ENCODE assay signal across 7 mouse cellular contexts in genomic region chr6:32586821-32587135, GRCm38 (mm10). TPM values are rescaled to one million over a fixed set of nuclear protein-coding genes. Genes with fewer than 3 reads are reported as not detected.
DNase-seq lines count a peak whose midpoint lies in the region; ATAC-seq lines count a peak whose summit lies in the region.

No protein-coding gene starts in this region.

- H3K9ac ChIP-seq in lung, embryonic 16.5 days (ENCODE audit: low read length) = peak overlapping the region; percentile 76
- H3K9ac ChIP-seq in forebrain, embryonic 11.5 days (ENCODE audit: low read length) = peak overlapping the region; percentile 73; the same call in 1 of the 2 replicates
- H3K9ac ChIP-seq in liver, embryonic 11.5 days (ENCODE audit: low read depth, low read length) = no peak overlapping the region
- H3K9ac ChIP-seq in stomach, embryonic 16.5 days (ENCODE audit: low read length) = peak overlapping the region; percentile 81; the same call in 1 of the 2 replicates

- DNase-seq in lung, postnatal 14 days = no peak
- DNase-seq in forebrain, embryonic 11.5 days (ENCODE audit: low spot score) = no peak
- DNase-seq in liver, embryonic 11.5 days (ENCODE audit: low spot score) = no peak
- DNase-seq in natural killer cell, adult 2 months (ENCODE audit: low spot score in 2 of 2) = no peak
- DNase-seq in right cerebral cortex, adult 18-20 months = no peak

- H3K27me3 ChIP-seq in lung, embryonic 16.5 days (ENCODE audit: control insufficient read depth, insufficient read depth, low read depth, low read length) = peaks cover 59% of the 10 kb centered on the region
- H3K27me3 ChIP-seq in forebrain, embryonic 11.5 days (ENCODE audit: control insufficient read depth, insufficient read depth, low read length) = peaks cover 32% of the 10 kb centered on the region
- H3K27me3 ChIP-seq in liver, embryonic 11.5 days (replicated peaks; ENCODE audit: control insufficient read depth, insufficient read depth, low read length) = peaks cover 79% of the 10 kb centered on the region
- peaks cover 72% of the 10 kb centered on the region for H3K27me3 ChIP-seq in stomach, embryonic 16.5 days (ENCODE audit: control insufficient read depth, insufficient read depth, low read length)

- no peak overlapping the region for H3K27ac ChIP-seq in lung, embryonic 16.5 days (ENCODE audit: low read length)
- H3K27ac ChIP-seq in forebrain, embryonic 11.5 days (ENCODE audit: low read depth, low read length) = no peak overlapping the region
- no peak overlapping the region for H3K27ac ChIP-seq in liver, embryonic 11.5 days (ENCODE audit: low read depth, low read length)
- no peak overlapping the region for H3K27ac ChIP-seq in stomach, embryonic 16.5 days (ENCODE audit: low read length)

- peak overlapping the region; percentile 72 for H3K4me3 ChIP-seq in lung, embryonic 16.5 days (ENCODE audit: low read length)
- peak overlapping the region; percentile 72 for H3K4me3 ChIP-seq in forebrain, embryonic 11.5 days (ENCODE audit: low read depth, low read length)
- peak overlapping the region; percentile 70 for H3K4me3 ChIP-seq in liver, embryonic 11.5 days (ENCODE audit: low read depth, low read length)
- H3K4me3 ChIP-seq in stomach, embryonic 16.5 days (replicated peaks; ENCODE audit: low read length) = peak overlapping the region; percentile 66

- ATAC-seq in lung, embryonic 16.5 days (ENCODE audit: low read depth) = no peak
- ATAC-seq in forebrain, embryonic 11.5 days (replicated peaks; ENCODE audit: low FRiP score) = no peak
- ATAC-seq in liver, embryonic 11.5 days (replicated peaks; ENCODE audit: low FRiP score) = no peak
- ATAC-seq in stomach, embryonic 16.5 days (ENCODE audit: insufficient read depth, low FRiP score) = no peak

- 7% methylated on average over 13 of the region's 13 CpGs for WGBS in lung, embryonic 16.5 days
- WGBS in forebrain, embryonic 11.5 days = 3% methylated on average over 13 of the region's 13 CpGs
- WGBS in liver, embryonic 11.5 days = 3% methylated on average over 13 of the region's 13 CpGs
- WGBS in stomach, embryonic 16.5 days = 6% methylated on average over 13 of the region's 13 CpGs

- peaks cover 4% of the 10 kb centered on the region for H3K4me1 ChIP-seq in lung, embryonic 16.5 days (replicated peaks; ENCODE audit: control insufficient read depth, insufficient read depth, low read length)
- H3K4me1 ChIP-seq in forebrain, embryonic 11.5 days (replicated peaks; ENCODE audit: control insufficient read depth, insufficient read depth, low read length) = peaks cover 5% of the 10 kb centered on the region
- H3K4me1 ChIP-seq in liver, embryonic 11.5 days (replicated peaks; ENCODE audit: control insufficient read depth, insufficient read depth, low read length) = peaks cover 4% of the 10 kb centered on the region; the same call in 1 of the 2 replicates
- H3K4me1 ChIP-seq in stomach, embryonic 16.5 days (ENCODE audit: control insufficient read depth, insufficient read depth, low read length) = 0 out of 2 replicates have a peak, but pooled peaks cover 9% of the 10 kb centered on the region

- H3K36me3 ChIP-seq in lung, embryonic 16.5 days (ENCODE audit: control insufficient read depth, insufficient read depth, low read length) = no peaks in the 10 kb centered on the region
- H3K36me3 ChIP-seq in forebrain, embryonic 11.5 days (ENCODE audit: control insufficient read depth, insufficient read depth, low read length) = no peaks in the 10 kb centered on the region
- H3K36me3 ChIP-seq in liver, embryonic 11.5 days (ENCODE audit: control insufficient read depth, insufficient read depth, low read length) = no peaks in the 10 kb centered on the region
- no peaks in the 10 kb centered on the region for H3K36me3 ChIP-seq in stomach, embryonic 16.5 days (ENCODE audit: control insufficient read depth, insufficient read depth, low read length)

- no peaks in the 10 kb centered on the region for H3K9me3 ChIP-seq in lung, embryonic 16.5 days (ENCODE audit: control insufficient read depth, low read length)
- no peaks in the 10 kb centered on the region for H3K9me3 ChIP-seq in forebrain, embryonic 11.5 days (ENCODE audit: control insufficient read depth, low read length)
- no peaks in the 10 kb centered on the region for H3K9me3 ChIP-seq in liver, embryonic 11.5 days (ENCODE audit: control insufficient read depth, low read length)
- no peaks in the 10 kb centered on the region for H3K9me3 ChIP-seq in stomach, embryonic 16.5 days (replicated peaks; ENCODE audit: control insufficient read depth, low read length)

- peak overlapping the region; percentile 100 for H3K4me2 ChIP-seq in lung, embryonic 16.5 days (ENCODE audit: low read depth, low read length)
- H3K4me2 ChIP-seq in forebrain, embryonic 11.5 days (ENCODE audit: low read depth, low read length, severe bottlenecking) = peak overlapping the region; percentile 100
- peak overlapping the region; percentile 94 for H3K4me2 ChIP-seq in liver, embryonic 11.5 days
- peak overlapping the region; percentile 96 for H3K4me2 ChIP-seq in stomach, embryonic 16.5 days (ENCODE audit: low read depth, low read length)

RNA-seq across cellular contexts. Expression of gene Plxna4, which starts 1.2 kb away (rescaled TPM):
- polyA plus RNA-seq in lung, embryonic 16.5 days (2015; fragmentation: Nextera tagmentation; extraction: Ambion mirVana) = 1.8 and 1.9 TPM in 2 replicates
- 3.5 and 4.3 TPM in 2 replicates for polyA plus RNA-seq in forebrain, embryonic 11.5 days (2014; fragmentation: Nextera tagmentation; extraction: Ambion mirVana)
- polyA plus RNA-seq in liver, embryonic 11.5 days (2014; fragmentation: Nextera tagmentation; extraction: Ambion mirVana) = 1.4 and 1.8 TPM in 2 replicates
- polyA plus RNA-seq in stomach, embryonic 16.5 days (2015; fragmentation: Nextera tagmentation; extraction: Ambion mirVana) = 1.9 TPM in 2 replicates
